Mouse (Mus musculus) gastrocnemius, postnatal 36 days (tissue): ENCODE measurements around the gene Olfr648. TPM values are rescaled to one million over a fixed set of nuclear protein-coding genes. Genes with fewer than 3 reads are reported as not detected.

Experiments
- DNase-seq, 2 experiments: peaks; one replicate each; pipeline ENCODE4 v3.0.0; 2022
- intact Hi-C: fragments of 180-260 bp; cut with DNase I; formaldehyde crosslinking; loops from one replicate; pipeline ENCODE4 v1.15.1; 2025
- long read RNA-seq, 2 experiments: library from polyadenylated mRNA; stranded (forward); transcript quantifications; one replicate each; pipeline ENCODE4 v2.0.0; 2021
- total RNA-seq, 2 experiments: library from RNA; stranded (reverse); gene quantifications; 2 replicates each; pipeline ENCODE4 v1.2.3; 2021

The Olfr648 gene
- not detected for total RNA-seq
- long read RNA-seq, experiment 1: 0 reads
- long read RNA-seq, experiment 2: 0 reads

DNA sequence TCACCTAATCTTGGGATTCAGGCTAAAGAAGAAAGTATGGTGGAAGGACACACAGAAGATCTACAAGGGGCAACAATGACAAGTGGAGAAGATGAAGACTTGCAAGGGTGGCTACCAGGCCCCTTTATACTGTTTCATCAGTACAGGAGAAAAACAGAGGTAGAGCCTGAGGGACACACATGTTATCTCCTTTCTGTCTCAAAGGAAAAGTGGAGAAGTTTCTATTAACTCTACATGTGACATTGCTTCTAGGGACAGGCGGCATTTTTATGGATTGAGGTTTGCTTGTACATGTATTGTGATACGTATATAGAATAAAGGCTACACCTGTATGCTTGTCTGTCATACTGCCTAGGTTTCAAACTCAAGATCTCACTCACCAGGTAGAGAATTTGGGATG lies at the start of gene Olfr648:
TSS of gene Olfr648 (minus strand) at position 101 of the 400 bp plus-strand sequence.
- intact Hi-C loops: no loop called here

DNA sequence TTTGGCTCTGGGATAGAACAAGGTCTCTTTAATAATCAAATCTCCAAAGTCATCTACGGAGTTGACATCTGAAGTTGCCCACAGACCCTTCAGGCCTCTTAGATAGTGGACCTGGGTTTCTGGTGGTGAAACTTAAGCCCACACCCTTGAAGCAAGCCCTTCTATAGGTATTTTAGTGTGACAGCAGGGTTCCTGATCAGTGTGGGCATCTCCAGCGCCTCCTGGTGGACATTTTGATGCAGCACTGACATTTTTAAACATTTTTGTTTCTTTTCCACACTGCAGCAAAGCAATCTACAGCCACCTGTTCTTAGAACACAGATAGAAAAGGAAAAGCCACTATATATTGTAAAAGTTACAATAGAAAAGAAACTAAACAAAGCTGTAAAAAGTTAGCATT lies 48.0 kb upstream of the Olfr648 start:
- intact Hi-C loops: loop anchor here (5.0 kb wide), 1 partner anchor 34 kb away; the partner anchor contains the start of gene Olfr649
- no peak for DNase-seq

More for the DNA sequence above, at the start of gene Olfr648:
- DNase-seq: no peak

- intact Hi-C loops: no loop called here
- peak; percentile 66 to 81 for DNase-seq
These were observed 35.7 kb upstream of the Olfr648 start, which contains the start of gene Trim6 for GRCm38 (mm10) chr7:104218701-104219569. Gene Trim6, plus strand, starts transcription at chr7:104218793.

- no peak for DNase-seq
- intact Hi-C loops: no loop called here
These were observed 34.7 kb upstream of the Olfr648 start for GRCm38 (mm10) chr7:104217881-104218280.

DNA sequence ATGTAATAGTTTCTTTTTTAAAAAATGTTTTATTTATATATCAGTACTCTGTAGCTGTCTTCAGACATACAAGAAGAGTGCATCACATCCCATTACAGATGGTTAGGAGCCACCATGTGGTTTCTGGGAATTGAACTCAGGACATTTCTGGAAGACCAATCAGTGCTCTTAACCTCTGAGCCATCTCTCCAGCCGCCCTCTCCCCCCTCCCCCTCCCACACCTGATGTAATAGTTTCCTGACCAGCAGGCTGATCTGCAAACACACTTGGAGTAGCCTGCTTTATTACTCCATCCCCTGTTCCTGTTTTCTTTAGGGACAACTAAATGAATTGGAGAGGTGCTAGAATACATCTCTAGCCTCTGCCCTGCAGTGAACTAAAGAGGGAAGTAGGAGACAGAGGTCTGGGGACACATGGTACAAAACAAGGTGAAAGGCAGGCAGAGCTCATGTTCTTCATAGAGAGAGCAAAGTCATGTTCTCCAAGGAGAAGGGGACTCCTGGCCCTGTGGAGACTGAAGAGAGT lies 32.9 kb upstream of the Olfr648 start:
- DNase-seq: no peak
- intact Hi-C loops: no loop called here

- no peak for DNase-seq
- intact Hi-C loops: no loop called here
These were observed 23.0 kb upstream of the Olfr648 start for GRCm38 (mm10) chr7:104206197-104206596.

DNA sequence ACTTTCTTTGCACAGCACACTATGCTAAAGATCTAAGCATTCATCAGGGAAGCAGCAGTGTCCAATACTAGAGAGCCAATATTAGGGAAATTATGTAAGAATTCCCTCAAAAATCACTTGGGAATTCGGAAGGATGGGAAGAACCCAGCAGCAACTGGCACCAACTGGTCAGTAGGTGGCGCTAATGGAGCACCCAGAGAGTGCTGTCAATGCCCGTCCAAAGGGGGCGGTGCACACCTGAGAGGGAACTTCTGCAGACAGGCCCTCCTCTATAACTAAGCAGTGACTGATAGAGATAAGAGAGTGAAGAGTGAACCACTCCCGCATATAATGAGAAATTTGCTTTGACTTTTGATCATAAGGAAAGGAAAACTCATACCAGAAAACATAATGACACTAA lies 16.6 kb upstream of the Olfr648 start:
- intact Hi-C loops: loop anchor here (5.0 kb wide), 1 partner anchor 32 kb away; no protein-coding TSS in a partner anchor

GRCm38 (mm10) chr7:104195885-104196284 lies 12.7 kb upstream of the Olfr648 start, which contains the start of gene Olfr649:
Gene Olfr649, minus strand, starts transcription at chr7:104195985.
- intact Hi-C loops: loop anchor here (5.0 kb wide), 1 partner anchor 36 kb away; no protein-coding TSS in a partner anchor
- no peak for DNase-seq

More for the DNA sequence above, 16.6 kb upstream of the Olfr648 start:
- peak; percentile 20 to 53 for DNase-seq

DNA sequence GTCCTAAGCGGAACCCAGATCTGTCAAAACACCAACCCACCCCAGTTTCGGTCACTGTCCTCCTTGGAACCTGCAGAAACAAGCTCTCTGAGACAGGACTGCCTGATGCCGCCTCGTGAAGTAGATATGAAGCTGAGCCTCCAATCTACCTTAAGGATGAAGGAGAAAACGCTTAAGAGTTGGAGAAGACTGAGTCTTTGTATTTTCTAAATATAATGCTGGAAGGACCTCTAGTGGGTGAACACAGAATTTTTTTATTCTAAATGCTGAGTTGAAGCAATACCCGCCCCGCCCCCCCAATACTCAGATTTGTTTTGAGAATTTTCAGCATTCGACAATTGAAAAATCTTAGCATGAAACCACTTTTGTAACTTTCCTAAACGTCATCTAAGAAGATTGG lies 8.1 kb upstream of the Olfr648 start:
- intact Hi-C loops: no loop called here

GRCm38 (mm10) chr7:104179074-104179473 lies 4.1 kb downstream of the Olfr648 start:
- no peak for DNase-seq
- intact Hi-C loops: no loop called here

More for the DNA sequence above, 8.1 kb upstream of the Olfr648 start:
- no peak for DNase-seq

GRCm38 (mm10) chr7:104178422-104179054 lies 4.7 kb downstream of the Olfr648 start:
- DNase-seq: no peak
- intact Hi-C loops: no loop called here

- intact Hi-C loops: no loop called here
- DNase-seq: no peak
These were observed 8.1 kb downstream of the Olfr648 start for GRCm38 (mm10) chr7:104175085-104175484.

GRCm38 (mm10) chr7:104169634-104170204 lies 13.5 kb downstream of the Olfr648 start:
- intact Hi-C loops: no loop called here
- DNase-seq: no peak

DNA sequence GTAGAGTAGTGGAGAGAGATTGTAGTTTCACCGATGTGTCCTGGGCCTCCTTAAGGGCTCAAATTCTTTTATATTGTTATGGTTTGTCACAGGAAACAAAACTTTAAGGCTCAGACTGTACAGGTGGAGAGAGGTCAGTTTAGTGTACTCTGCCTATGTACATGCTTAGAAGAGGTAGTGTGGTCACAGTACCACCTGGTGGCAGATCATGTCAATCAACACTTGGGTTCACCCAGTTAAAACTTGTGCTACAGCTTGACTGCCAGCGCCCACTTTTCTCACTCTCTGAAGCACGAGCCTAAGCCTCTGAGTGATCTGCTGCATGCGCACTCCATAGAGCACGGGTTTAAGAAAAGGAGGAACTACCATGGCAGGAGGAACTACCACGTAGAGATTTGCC lies 16.1 kb downstream of the Olfr648 start:
- intact Hi-C loops: no loop called here
- DNase-seq: no peak

GRCm38 (mm10) chr7:104150456-104150855 lies 32.7 kb downstream of the Olfr648 start, which contains the start of gene Ubqlnl:
Gene Ubqlnl, minus strand, starts transcription at chr7:104150556.
- intact Hi-C loops: no loop called here
- no peak for DNase-seq

GRCm38 (mm10) chr7:104143179-104143578 lies 40.0 kb downstream of the Olfr648 start, which contains the start of gene Ubqln3:
Gene Ubqln3, minus strand, starts transcription at chr7:104143279.
- no peak for DNase-seq
- intact Hi-C loops: no loop called here

DNA sequence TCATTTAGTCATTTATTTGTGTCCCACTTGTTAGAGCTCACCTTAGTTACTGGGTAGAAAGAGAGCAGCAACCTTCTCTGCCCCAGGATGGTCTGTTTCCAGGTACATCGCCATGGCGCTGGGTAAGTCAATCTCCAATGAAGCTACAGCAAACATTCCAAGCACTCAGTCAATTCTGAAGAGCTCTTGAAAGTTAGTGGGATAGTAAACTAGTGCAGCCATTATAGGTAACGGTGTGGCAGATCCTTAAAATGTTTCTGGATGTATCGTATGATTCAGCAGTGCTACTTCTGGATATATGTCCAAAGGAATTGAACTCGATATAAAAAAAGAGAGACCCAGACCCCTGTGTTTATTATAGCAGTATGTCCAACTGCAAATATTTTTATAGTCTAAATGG lies 45.9 kb downstream of the Olfr648 start, which contains the start of gene Olfr643:
TSS of gene Olfr643 (minus strand) at position 101 of the 400 bp plus-strand sequence.
- no peak for DNase-seq
- intact Hi-C loops: no loop called here

GRCm38 (mm10) chr7:104129726-104130125 lies 53.5 kb downstream of the Olfr648 start, which contains the start of gene Ubqln5:
Gene Ubqln5, minus strand, starts transcription at chr7:104129826.
- DNase-seq: no peak
- intact Hi-C loops: no loop called here
